Mouse (Mus musculus): ENCODE results near the gene Fbxo36. TPM values are rescaled to one million over a fixed set of nuclear protein-coding genes. Genes with fewer than 3 reads are reported as not detected.

The Fbxo36 gene
- polyA plus RNA-seq (2015; fragmentation: Illumina TruSeq; extraction: RNeasy Lipid Tissue Mini Kit (QIAGEN cat#74804); ENCODE audit: insufficient read depth, low read depth, low replicate concordance) = 2.1 TPM

DNA sequence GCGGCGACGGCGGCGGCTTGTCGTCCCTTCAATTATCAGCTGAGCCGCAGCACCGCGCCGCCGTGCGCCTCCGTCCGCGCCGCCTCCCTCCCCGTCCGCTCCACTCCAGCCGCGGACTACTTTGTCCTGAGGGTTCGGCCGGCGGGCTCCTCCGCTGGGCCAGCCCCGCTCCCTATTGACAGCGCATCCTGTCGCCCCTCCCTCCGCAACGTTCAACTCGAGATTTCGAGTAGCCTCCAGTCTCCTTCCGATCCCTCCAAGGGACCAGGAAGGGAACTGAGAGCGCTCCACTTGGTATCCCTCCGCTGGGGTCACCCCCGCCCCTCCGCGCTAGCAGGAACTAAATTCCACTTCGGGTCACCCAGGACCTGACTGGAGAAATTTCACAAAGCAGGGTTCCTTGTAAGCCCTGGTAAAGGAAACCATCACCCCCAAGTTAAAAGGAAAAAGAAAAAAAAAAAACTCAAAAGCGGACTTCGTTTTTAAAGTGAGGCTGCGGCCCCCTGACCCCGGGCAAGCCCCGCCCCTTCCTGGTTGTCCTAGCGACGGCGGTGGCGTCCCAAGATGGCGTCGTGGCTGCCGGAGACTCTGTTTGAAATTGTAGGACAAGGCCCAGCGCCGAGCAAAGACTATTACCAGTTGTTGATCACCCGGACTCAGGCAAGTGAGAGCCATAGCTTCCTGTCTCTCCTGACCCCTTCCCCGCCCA is at the start of gene Fbxo36:
Gene Fbxo36, plus strand, starts transcription at position 533 of the 709 bp plus-strand sequence.

DNA sequence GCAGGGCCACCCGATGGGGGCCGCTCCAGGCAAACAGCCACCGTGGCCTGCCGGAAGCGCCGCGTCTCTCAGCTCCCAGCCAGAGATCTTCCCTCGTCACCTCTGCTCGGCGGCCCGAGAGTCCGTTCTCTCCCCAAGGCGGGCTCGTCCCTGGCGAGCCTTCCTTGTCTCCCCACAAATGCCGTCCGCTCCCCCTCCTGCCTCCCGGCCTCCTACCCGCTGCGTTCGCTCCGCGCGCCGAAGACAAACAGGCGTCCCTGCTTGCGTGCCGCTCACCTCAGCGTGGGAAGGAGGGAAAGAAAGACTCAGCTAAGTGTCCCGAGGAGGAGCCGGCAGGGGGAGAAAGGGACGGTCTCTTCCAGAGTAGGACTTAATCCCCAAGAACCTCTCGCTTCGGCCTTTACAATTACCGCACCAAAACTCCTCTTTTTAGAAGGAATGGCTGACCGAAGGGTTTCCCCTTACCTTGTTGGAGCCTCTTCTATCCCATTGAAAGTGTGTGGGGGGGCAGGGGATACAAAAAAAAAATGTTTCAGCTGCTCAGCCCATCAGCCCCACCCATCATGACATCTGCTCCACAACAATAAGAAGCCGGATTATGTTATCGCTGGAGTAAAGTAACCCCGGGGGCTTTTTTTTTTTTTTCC is 500 bp downstream of the Fbxo36 start, which contains the start of gene Trip12:
Gene Trip12, minus strand, starts transcription at position 499 of the 647 bp plus-strand sequence.

DNA sequence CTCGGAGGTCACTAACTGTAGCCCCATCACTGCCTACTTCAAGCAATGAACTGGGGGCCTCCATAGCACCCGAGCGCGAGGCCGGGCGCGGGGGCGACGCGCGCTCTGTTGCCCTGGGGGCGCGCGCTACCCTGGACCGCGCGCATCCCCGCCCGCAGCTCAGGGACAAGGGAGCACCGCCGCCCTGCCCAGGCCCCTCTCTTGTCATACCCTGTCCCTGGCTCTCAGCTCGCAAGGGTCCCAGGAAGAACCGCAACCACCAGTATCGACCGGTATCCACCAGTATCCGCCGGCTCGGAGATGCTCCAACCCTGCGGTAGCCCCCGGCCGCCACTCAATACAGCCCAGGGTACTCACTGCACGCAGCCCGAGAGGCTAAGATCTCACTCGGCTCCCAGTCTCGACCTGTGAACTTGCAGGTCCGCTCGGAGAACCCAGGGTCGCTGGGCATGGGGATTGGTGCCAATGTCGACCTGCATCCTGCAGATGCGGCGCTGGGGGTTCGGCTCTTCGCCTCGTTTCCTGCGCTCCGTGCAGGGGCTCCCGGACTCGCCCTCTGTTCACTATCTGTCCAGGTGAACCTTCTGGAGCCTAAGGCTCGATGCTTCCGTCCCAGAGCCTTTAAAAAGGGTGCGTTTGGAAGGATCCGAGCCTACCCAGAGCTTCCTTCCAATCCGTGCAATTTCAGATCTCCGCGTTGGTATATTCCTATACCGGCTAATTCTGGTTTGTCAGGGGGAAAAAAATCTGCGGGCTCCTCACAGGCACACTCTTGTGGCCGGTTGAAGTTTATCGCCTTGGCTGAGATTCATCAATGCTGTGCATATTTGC is 95.1 kb downstream of the Fbxo36 start, which contains the start of gene Slc16a14:
Gene Slc16a14, minus strand, starts transcription at position 632 of the 831 bp plus-strand sequence.

Other genes with a start within 250 kb of the Fbxo36 start
- 0.65 TPM for gene Dner, start 143.6 kb upstream of the Fbxo36 start, polyA plus RNA-seq (2015; fragmentation: Illumina TruSeq; extraction: RNeasy Lipid Tissue Mini Kit (QIAGEN cat#74804); ENCODE audit: insufficient read depth, low read depth, low replicate concordance)
- gene Trip12, start 675 bp downstream of the Fbxo36 start, polyA plus RNA-seq (2015; fragmentation: Illumina TruSeq; extraction: RNeasy Lipid Tissue Mini Kit (QIAGEN cat#74804); ENCODE audit: insufficient read depth, low read depth, low replicate concordance) = 20.9 TPM
- gene Slc16a14, start 95.3 kb downstream of the Fbxo36 start, polyA plus RNA-seq (2015; fragmentation: Illumina TruSeq; extraction: RNeasy Lipid Tissue Mini Kit (QIAGEN cat#74804); ENCODE audit: insufficient read depth, low read depth, low replicate concordance) = not detected